Mouse (Mus musculus): ENCODE data around the gene Tomm40l. TPM values are rescaled to one million over a fixed set of nuclear protein-coding genes. Genes with fewer than 3 reads are reported as not detected.

Gene Tomm40l
- polyA plus RNA-seq, 1 experiment from 2014 or later, result 11.8 TPM

DNA sequence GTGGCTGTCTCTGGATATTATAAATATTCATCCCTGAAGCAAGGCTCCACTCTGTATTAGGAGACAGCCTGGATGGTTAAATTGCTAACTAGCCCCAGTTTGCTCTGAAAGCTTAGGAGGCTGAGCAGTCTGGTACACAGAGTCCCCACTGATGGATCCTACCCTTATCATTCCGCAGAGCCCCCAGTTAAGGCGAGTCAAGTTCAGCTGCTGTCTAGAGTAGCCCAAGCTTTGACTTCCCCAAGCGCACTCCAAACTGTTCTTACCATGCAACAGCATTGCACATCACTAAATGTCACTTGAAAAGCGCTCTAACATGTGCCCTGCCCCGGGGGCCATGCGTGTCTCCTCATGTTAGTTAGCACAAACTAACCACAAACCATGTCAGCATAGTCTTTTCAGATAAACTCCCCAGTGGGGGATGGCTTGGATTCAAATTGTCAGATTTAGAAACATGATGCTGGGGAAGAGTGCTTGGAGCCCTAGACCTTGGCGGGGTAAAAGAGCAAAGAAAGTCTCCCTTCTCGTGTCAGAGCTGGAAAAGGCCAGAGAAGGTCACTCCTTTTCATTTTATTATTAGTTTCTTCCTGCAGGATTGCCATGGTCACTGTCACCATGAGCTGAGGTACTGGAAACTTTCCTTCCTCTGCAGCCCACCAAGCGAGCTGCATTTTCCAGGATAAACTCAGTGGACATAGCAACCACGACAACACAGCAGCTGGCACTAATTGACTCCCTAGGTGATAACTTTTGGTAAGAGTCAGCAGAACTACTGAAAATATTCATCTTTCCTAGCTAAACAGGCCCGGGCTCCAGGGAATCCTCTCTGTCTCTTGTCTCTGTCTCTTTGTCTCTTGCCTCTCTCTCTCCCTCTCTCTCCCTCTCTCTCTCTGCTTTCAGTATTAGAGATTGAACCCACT lies 28.1 kb downstream of the Tomm40l start:
- H3K4me1 ChIP-seq (ENCODE audit: control insufficient read depth, low read depth, low read length), result no peaks in the 10 kb centered on the region
- no peaks in the 10 kb centered on the region for H3K9me3 ChIP-seq (replicated peaks; ENCODE audit: control insufficient read depth, low read length)
- H3K27me3 ChIP-seq (ENCODE audit: control insufficient read depth, insufficient read depth, low read depth, low read length), result peaks cover 54% of the 10 kb centered on the region
- no peak overlapping the region for H3K4me3 ChIP-seq (ENCODE audit: low read depth, low read length)
- WGBS (ENCODE audit: insufficient replicate concordance), result 23% methylated on average over 11 of the region's 11 CpGs
- ATAC-seq (ENCODE audit: low read depth), result no peak
- no peak overlapping the region for H3K4me2 ChIP-seq (ENCODE audit: low read depth, low read length)
- H3K36me3 ChIP-seq (ENCODE audit: control insufficient read depth, insufficient read depth), result no peaks in the 10 kb centered on the region
- H3K9ac ChIP-seq (ENCODE audit: low read depth, low read length), result no peak overlapping the region
- H3K27ac ChIP-seq (ENCODE audit: low read length), result no peak overlapping the region

- Histone ChIP-seq H3K4me2 (ENCODE audit: low read depth, low read length) (no peak overlapping the region), H3K36me3 (ENCODE audit: control insufficient read depth, insufficient read depth) (no peaks in the 10 kb centered on the region), H3K4me1 (ENCODE audit: control insufficient read depth, low read depth, low read length) (no peaks in the 10 kb centered on the region), H3K27me3 (ENCODE audit: control insufficient read depth, insufficient read depth, low read depth, low read length) (peaks cover 54% of the 10 kb centered on the region), H3K9me3 (replicated peaks; ENCODE audit: control insufficient read depth, low read length) (no peaks in the 10 kb centered on the region), H3K27ac (ENCODE audit: low read length) (no peak overlapping the region), H3K4me3 (ENCODE audit: low read depth, low read length) (no peak overlapping the region), H3K9ac (ENCODE audit: low read depth, low read length) (no peak overlapping the region)
- WGBS (ENCODE audit: insufficient replicate concordance), result 10% methylated on average over 18 of the region's 18 CpGs
- no peak for ATAC-seq (ENCODE audit: low read depth)
Measured at GRCm38 (mm10) chr1:171193093-171193840, 29.0 kb downstream of the Tomm40l start.

GRCm38 (mm10) chr1:171192283-171192682 lies 30.0 kb downstream of the Tomm40l start:
- Histone ChIP-seq H3K27ac (ENCODE audit: low read length) (no peak overlapping the region), H3K4me3 (ENCODE audit: low read depth, low read length) (no peak overlapping the region), H3K4me1 (ENCODE audit: control insufficient read depth, low read depth, low read length) (no peaks in the 10 kb centered on the region), H3K9me3 (replicated peaks; ENCODE audit: control insufficient read depth, low read length) (no peaks in the 10 kb centered on the region), H3K27me3 (ENCODE audit: control insufficient read depth, insufficient read depth, low read depth, low read length) (peaks cover 52% of the 10 kb centered on the region), H3K9ac (ENCODE audit: low read depth, low read length) (no peak overlapping the region), H3K4me2 (ENCODE audit: low read depth, low read length) (no peak overlapping the region), H3K36me3 (ENCODE audit: control insufficient read depth, insufficient read depth) (no peaks in the 10 kb centered on the region)
- WGBS (ENCODE audit: insufficient replicate concordance), result 41% methylated on average over 10 of the region's 10 CpGs
- no peak for ATAC-seq (ENCODE audit: low read depth)

- Histone ChIP-seq H3K4me1 (ENCODE audit: control insufficient read depth, low read depth, low read length) (no peaks in the 10 kb centered on the region), H3K4me2 (ENCODE audit: low read depth, low read length) (no peak overlapping the region), H3K9ac (ENCODE audit: low read depth, low read length) (no peak overlapping the region), H3K9me3 (replicated peaks; ENCODE audit: control insufficient read depth, low read length) (no peaks in the 10 kb centered on the region), H3K4me3 (ENCODE audit: low read depth, low read length) (no peak overlapping the region), H3K27ac (ENCODE audit: low read length) (no peak overlapping the region), H3K36me3 (ENCODE audit: control insufficient read depth, insufficient read depth) (no peaks in the 10 kb centered on the region), H3K27me3 (ENCODE audit: control insufficient read depth, insufficient read depth, low read depth, low read length) (peaks cover 39% of the 10 kb centered on the region)
- ATAC-seq (ENCODE audit: low read depth), result no peak
- WGBS (ENCODE audit: insufficient replicate concordance), result 89% methylated on average over 9 of the region's 9 CpGs
Measured at GRCm38 (mm10) chr1:171190832-171191231, 31.5 kb downstream of the Tomm40l start.

DNA sequence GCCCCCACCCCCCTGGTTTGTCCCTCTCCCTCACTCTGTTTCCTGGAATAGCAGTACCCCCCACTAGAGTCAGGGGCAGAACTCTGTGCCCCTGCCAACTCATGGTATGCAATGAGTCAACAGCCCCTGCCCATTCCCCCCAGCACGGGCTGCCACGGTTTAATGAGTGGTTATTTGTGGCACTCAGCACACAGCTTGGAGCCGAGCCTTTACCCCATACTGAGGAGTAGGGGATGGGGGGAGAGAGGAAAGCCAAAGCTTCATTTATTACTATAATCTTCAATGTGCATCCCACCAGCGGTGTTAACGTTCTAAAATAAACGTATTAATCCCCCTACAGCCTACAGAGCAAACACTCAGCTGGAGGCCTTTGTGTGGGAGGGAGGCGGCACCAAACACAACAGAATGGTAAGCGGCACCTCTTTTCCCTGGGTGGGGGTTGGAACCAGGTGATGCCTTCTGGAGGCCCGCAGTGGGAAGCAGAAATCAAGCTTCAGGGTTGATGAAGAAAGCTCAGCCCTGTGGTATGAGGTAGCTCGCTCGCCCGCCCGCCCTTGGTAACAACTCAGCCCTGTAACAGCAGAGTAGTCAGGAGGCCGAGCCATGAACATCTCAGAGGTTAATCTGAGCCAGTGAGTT lies 32.7 kb downstream of the Tomm40l start:
- ATAC-seq (ENCODE audit: low read depth), result no peak
- H3K9ac ChIP-seq (ENCODE audit: low read depth, low read length), result no peak overlapping the region
- no peak overlapping the region for H3K27ac ChIP-seq (ENCODE audit: low read length)
- H3K9me3 ChIP-seq (replicated peaks; ENCODE audit: control insufficient read depth, low read length), result no peaks in the 10 kb centered on the region
- no peak overlapping the region for H3K4me3 ChIP-seq (ENCODE audit: low read depth, low read length)
- H3K27me3 ChIP-seq (ENCODE audit: control insufficient read depth, insufficient read depth, low read depth, low read length), result peaks cover 26% of the 10 kb centered on the region
- H3K36me3 ChIP-seq (ENCODE audit: control insufficient read depth, insufficient read depth), result no peaks in the 10 kb centered on the region
- WGBS (ENCODE audit: insufficient replicate concordance), result 59% methylated on average over 14 of the region's 14 CpGs
- no peak overlapping the region for H3K4me2 ChIP-seq (ENCODE audit: low read depth, low read length)
- H3K4me1 ChIP-seq (ENCODE audit: control insufficient read depth, low read depth, low read length), result no peaks in the 10 kb centered on the region

DNA sequence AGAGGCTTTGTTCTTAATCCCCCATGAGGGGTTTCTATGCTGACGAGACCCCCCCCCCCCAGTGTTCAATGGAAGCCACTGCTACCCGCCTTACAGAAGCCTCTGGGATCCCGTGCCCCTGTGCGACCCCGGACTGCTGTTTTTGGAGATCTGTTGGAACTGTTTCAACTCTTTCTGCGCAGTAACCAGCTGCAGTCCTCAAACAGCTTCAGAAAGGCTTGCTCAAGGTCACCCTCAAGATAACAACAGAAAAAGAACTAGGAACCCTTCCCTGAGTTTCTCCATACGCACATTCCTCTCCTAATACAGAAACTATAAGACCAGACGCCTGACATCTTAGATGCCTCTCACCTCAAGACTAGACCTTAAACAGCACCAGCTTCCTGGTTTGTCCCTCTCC lies 33.3 kb downstream of the Tomm40l start:
- Histone ChIP-seq H3K27ac (ENCODE audit: low read length) (no peak overlapping the region), H3K9me3 (replicated peaks; ENCODE audit: control insufficient read depth, low read length) (no peaks in the 10 kb centered on the region), H3K9ac (ENCODE audit: low read depth, low read length) (no peak overlapping the region), H3K4me3 (ENCODE audit: low read depth, low read length) (no peak overlapping the region), H3K4me2 (ENCODE audit: low read depth, low read length) (no peak overlapping the region), H3K27me3 (ENCODE audit: control insufficient read depth, insufficient read depth, low read depth, low read length) (peaks cover 21% of the 10 kb centered on the region), H3K36me3 (ENCODE audit: control insufficient read depth, insufficient read depth) (no peaks in the 10 kb centered on the region), H3K4me1 (ENCODE audit: control insufficient read depth, low read depth, low read length) (no peaks in the 10 kb centered on the region)
- no peak for ATAC-seq (ENCODE audit: low read depth)
- WGBS (ENCODE audit: insufficient replicate concordance), result 42% methylated on average over 8 of the region's 8 CpGs

DNA sequence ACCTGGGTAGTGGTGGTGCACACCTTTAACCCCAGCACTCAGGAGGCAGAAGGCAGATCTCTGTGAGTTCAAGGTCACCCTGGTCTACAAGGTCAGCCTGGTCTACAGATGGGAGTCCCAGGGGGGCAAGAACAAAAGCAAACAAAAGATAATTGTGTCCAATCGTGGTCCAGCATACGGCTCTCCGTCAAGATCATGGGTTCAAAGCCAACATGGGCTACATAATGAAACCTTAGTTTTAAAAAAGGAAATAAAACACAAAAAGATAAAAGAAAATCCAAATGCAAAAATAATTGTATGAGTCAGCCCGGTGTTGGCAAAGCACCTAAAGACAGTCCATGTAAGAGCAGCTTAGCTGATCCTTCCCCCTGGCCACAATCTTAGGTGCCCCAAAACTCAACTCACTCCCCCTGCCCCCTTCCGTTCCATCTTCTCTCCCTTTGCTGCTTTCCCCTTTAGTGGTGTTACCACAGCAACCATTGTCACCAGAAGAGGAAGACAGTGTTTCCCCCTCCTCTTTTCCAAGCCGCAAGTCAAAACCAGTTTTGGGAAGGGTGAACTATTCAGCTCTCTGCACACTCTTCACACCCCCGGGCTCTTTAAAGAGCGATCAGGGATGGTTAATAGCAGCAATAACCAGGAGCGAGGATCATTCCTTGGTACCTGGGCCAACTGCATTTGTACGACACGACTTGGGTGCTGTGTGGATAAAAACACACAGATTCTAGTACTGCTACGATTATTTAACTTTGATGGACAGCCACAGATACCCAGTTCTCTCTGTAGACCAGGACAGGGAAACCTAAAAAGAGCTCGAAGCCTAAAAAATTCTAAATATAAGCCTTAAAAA lies 34.2 kb downstream of the Tomm40l start:
- H3K27ac ChIP-seq (ENCODE audit: low read length), result no peak overlapping the region
- peaks cover 11% of the 10 kb centered on the region for H3K27me3 ChIP-seq (ENCODE audit: control insufficient read depth, insufficient read depth, low read depth, low read length)
- ATAC-seq (ENCODE audit: low read depth), result no peak
- H3K36me3 ChIP-seq (ENCODE audit: control insufficient read depth, insufficient read depth), result no peaks in the 10 kb centered on the region
- WGBS (ENCODE audit: insufficient replicate concordance), result 31% methylated on average over 13 of the region's 13 CpGs
- H3K9me3 ChIP-seq (replicated peaks; ENCODE audit: control insufficient read depth, low read length), result no peaks in the 10 kb centered on the region
- H3K4me2 ChIP-seq (ENCODE audit: low read depth, low read length), result no peak overlapping the region
- no peaks in the 10 kb centered on the region for H3K4me1 ChIP-seq (ENCODE audit: control insufficient read depth, low read depth, low read length)
- H3K9ac ChIP-seq (ENCODE audit: low read depth, low read length), result no peak overlapping the region
- H3K4me3 ChIP-seq (ENCODE audit: low read depth, low read length), result no peak overlapping the region

DNA sequence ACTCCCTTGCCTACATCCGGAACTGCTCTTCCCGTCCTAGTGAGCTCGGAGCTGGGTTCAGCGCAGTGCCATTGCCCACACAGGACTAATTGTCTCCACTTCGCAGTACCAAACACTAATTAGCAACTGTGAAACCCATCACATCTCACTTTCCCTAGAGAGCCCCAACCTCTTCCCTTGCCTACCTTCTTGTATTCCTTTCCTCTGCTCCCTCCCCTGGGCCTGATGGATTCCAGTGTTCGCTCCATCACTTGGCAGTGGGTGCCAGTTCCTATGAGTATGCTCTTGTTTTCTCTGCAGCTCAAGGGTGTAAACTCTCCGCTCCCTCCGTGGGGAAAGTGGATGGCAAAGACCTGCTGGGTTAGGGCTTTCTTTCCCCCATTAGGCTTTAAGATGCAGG lies 36.7 kb downstream of the Tomm40l start:
- no peaks in the 10 kb centered on the region for H3K27me3 ChIP-seq (ENCODE audit: control insufficient read depth, insufficient read depth, low read depth, low read length)
- H3K9me3 ChIP-seq (replicated peaks; ENCODE audit: control insufficient read depth, low read length), result no peaks in the 10 kb centered on the region
- 71% methylated on average over 8 of the region's 8 CpGs for WGBS (ENCODE audit: insufficient replicate concordance)
- H3K27ac ChIP-seq (ENCODE audit: low read length), result no peak overlapping the region
- H3K4me2 ChIP-seq (ENCODE audit: low read depth, low read length), result no peak overlapping the region
- H3K4me3 ChIP-seq (ENCODE audit: low read depth, low read length), result no peak overlapping the region
- H3K9ac ChIP-seq (ENCODE audit: low read depth, low read length), result no peak overlapping the region
- H3K4me1 ChIP-seq (ENCODE audit: control insufficient read depth, low read depth, low read length), result no peaks in the 10 kb centered on the region
- no peaks in the 10 kb centered on the region for H3K36me3 ChIP-seq (ENCODE audit: control insufficient read depth, insufficient read depth)
- ATAC-seq (ENCODE audit: low read depth), result no peak
